Mouse (Mus musculus) heart, adult 2 months (tissue): ENCODE measurements around the gene Laptm5.

Experiments
- CTCF ChIP-seq: fragments of 200-600 bp; IDR thresholded peaks from 2 replicates; pipeline ENCODE4 v1.8.1; 2022; ENCODE audit warnings: antibody characterized with exemption, mild to moderate bottlenecking, moderate library complexity
- EP300 ChIP-seq: fragments of 200-500 bp; IDR thresholded peaks from 2 replicates; pipeline ENCODE4 v1.6.1; 2011; ENCODE audit warnings: low read depth, low read length, control low read depth; ENCODE audit not compliant: insufficient read depth

DNA sequence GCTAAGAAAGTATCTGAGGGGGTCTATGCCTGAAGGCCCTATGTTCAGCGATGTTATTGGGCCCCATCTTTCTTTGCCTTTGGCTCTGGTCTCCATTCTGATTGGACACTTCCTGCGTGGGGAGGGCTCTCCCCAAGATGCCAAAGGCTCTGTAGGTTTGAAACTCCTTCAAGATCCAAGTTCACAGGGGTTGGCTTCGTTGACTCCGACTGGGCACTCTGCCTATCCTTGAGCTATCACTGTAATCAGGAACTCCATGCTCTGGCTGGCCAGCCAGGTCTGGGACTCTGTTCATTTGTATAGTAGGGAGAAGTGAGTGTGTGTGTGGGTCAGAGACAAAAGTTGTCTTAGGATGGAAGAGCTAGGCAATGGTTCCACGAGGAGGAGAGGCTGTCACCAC is 45.9 kb downstream of the Laptm5 start:
- no peak for TF ChIP-seq EP300
- TF ChIP-seq CTCF = no peak
